Comparison of ENCODE assay signal across 26 mouse cellular contexts in the genomic region with DNA sequence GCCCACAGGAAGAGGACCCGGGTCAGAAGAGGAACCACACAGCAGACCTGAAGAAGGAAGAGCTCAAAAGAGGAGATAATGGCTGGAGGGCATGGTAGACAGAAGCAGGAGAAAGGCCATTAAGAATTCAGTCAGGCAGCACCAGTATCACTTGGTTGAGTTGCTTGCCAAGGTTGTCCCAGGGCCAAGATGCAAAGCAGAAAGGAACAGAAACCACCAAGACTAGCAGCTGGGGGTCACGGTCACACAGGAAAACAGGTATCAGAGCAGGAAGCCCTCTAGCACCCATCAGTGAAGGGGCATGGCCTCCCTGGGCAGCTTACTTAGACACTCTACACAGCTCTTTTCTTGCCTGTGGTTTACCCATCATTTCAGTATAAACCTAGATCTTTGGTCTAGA. TPM values are rescaled to one million over a fixed set of nuclear protein-coding genes. Genes with fewer than 3 reads are reported as not detected.
DNase-seq lines count a peak whose midpoint lies in the region; ATAC-seq and TF ChIP-seq lines count a peak whose summit lies in the region.
"Had no signal": no experiment of that assay in that cellular context is flagged by ENCODE, and none has a peak within 500 bp of the region (broad histone marks: within the 10 kb centered on the region; RNA-seq: fewer than 3 reads in every experiment).

No protein-coding gene starts in this region.

- ATAC-seq in forebrain, embryonic 15.5 days (replicated peaks) = no peak
- ATAC-seq: forebrain, postnatal 0 days; hindbrain, postnatal 0 days; intestine, embryonic 15.5 days; liver, embryonic 12.5 days; lung, postnatal 0 days; Patski had no signal

- H3K4me3 ChIP-seq in left cerebral cortex, adult 2 months = no peak overlapping the region
- peak overlapping the region in 1 of 2 experiments; percentile 10; a peak in 1 of 4 replicates for H3K4me3 ChIP-seq in MEL (ENCODE audit: control insufficient read depth in 1 of 2, insufficient read depth in 1 of 2, low read depth in 2 of 2, low read length in 2 of 2)
- no peak overlapping the region for H3K4me3 ChIP-seq in spleen, adult 2 months (ENCODE audit: extremely low read depth, insufficient read depth, insufficient read length)
- H3K4me3 ChIP-seq in forebrain, embryonic 15.5 days = no peak overlapping the region
- H3K4me3 ChIP-seq: embryonic facial prominence, embryonic 13.5 days; forebrain, embryonic 10.5 days; intestine, embryonic 15.5 days; limb, embryonic 13.5 days; liver, embryonic 12.5 days had no signal

- no peaks in the 10 kb centered on the region for H3K79me2 ChIP-seq in MEL (ENCODE audit: control insufficient read depth, insufficient read depth, low read length, poor library complexity)

- peaks cover 0 to 7% of the 10 kb centered on the region in 2 experiments; a peak in 2 of 4 replicates for H3K4me1 ChIP-seq in MEL (ENCODE audit: control insufficient read depth in 1 of 2, insufficient read depth in 2 of 2, low read length in 2 of 2)
- H3K4me1 ChIP-seq in spleen, adult 2 months (ENCODE audit: control insufficient read depth, insufficient read depth, insufficient read length) = peaks cover 8% of the 10 kb centered on the region; the same call in 1 of the 2 replicates
- H3K4me1 ChIP-seq in forebrain, embryonic 15.5 days = no peaks in the 10 kb centered on the region
- H3K4me1 ChIP-seq: embryonic facial prominence, embryonic 13.5 days; forebrain, embryonic 10.5 days; intestine, embryonic 15.5 days; limb, embryonic 13.5 days; liver, embryonic 12.5 days had no signal

- TF ChIP-seq EP300 in MEL (IDR thresholded peaks at IDR 0.05; ENCODE audit: low read depth in 1 of 2, low read length in 2 of 2) = no peak

- H3K9ac ChIP-seq in MEL (ENCODE audit: control insufficient read depth, low read depth, low read length, poor library complexity, severe bottlenecking) = no peak overlapping the region
- H3K9ac ChIP-seq in forebrain, embryonic 15.5 days (replicated peaks) = no peak overlapping the region
- H3K9ac ChIP-seq: embryonic facial prominence, embryonic 13.5 days; forebrain, postnatal 0 days; intestine, embryonic 15.5 days; limb, embryonic 13.5 days; liver, embryonic 12.5 days had no signal

- peaks cover 2 to 3% of the 10 kb centered on the region in 2 experiments; a peak in 2 of 4 replicates for H3K27me3 ChIP-seq in MEL (ENCODE audit: control insufficient read depth in 1 of 2, insufficient read depth in 2 of 2, low read length in 2 of 2)
- H3K27me3 ChIP-seq in spleen, adult 2 months (ENCODE audit: control insufficient read depth, insufficient read depth, low read length) = no peaks in the 10 kb centered on the region
- H3K27me3 ChIP-seq in forebrain, embryonic 15.5 days = no peaks in the 10 kb centered on the region
- H3K27me3 ChIP-seq: embryonic facial prominence, embryonic 13.5 days; intestine, embryonic 15.5 days; limb, embryonic 13.5 days; liver, embryonic 12.5 days had no signal

- no peak overlapping the region for H3K4me2 ChIP-seq in forebrain, embryonic 15.5 days (replicated peaks)
- H3K4me2 ChIP-seq: embryonic facial prominence, embryonic 13.5 days; intestine, embryonic 15.5 days; limb, embryonic 13.5 days; liver, embryonic 12.5 days had no signal

- TF ChIP-seq RAD21 in MEL (IDR thresholded peaks at IDR 0.05; ENCODE audit: low read depth, low read length) = peak; percentile 15; the same call in 1 of the 2 replicates

- intact Hi-C loops in left cerebral cortex, postnatal 4 days (cut with DNase I) = no loop called here
- intact Hi-C loops in left cerebral cortex, adult 2 months (cut with DNase I) = no loop called here

- H3K27ac ChIP-seq in left cerebral cortex, adult 2 months = no peak overlapping the region
- no peak overlapping the region for H3K27ac ChIP-seq in MEL (ENCODE audit: control insufficient read depth, low read depth, low read length)
- H3K27ac ChIP-seq in spleen, adult 2 months (ENCODE audit: insufficient read depth, low read length) = peak overlapping the region; percentile 66
- no peak overlapping the region for H3K27ac ChIP-seq in forebrain, embryonic 15.5 days (replicated peaks)
- H3K27ac ChIP-seq: embryonic facial prominence, embryonic 13.5 days; forebrain, embryonic 10.5 days; hindbrain, postnatal 0 days; intestine, embryonic 15.5 days; limb, embryonic 13.5 days; liver, embryonic 12.5 days had no signal

- 17% methylated on average over 2 of the region's 2 CpGs for WGBS in spleen, adult 2 months
- 83% methylated on average over 2 of the region's 2 CpGs for WGBS in forebrain, embryonic 15.5 days

- H3K36me3 ChIP-seq in MEL (ENCODE audit: control insufficient read depth in 1 of 2, insufficient read depth in 2 of 2, low read length in 2 of 2) = peaks cover 0 to 5% of the 10 kb centered on the region in 2 experiments; a peak in 2 of 4 replicates
- no peaks in the 10 kb centered on the region for H3K36me3 ChIP-seq in spleen, adult 2 months (ENCODE audit: control insufficient read depth, insufficient read depth, low read length)
- no peaks in the 10 kb centered on the region for H3K36me3 ChIP-seq in forebrain, embryonic 15.5 days
- H3K36me3 ChIP-seq: embryonic facial prominence, embryonic 13.5 days; forebrain, embryonic 10.5 days; intestine, embryonic 15.5 days; limb, embryonic 13.5 days; liver, embryonic 12.5 days had no signal

- no peak for TF ChIP-seq POLR2A in MEL (IDR thresholded peaks at IDR 0.05; ENCODE audit: control insufficient read depth in 1 of 2, insufficient read depth in 1 of 2, low read depth in 1 of 2, low read length in 2 of 2, poor library complexity in 1 of 2)
- TF ChIP-seq POLR2A in spleen, adult 2 months (IDR thresholded peaks at IDR 0.05; ENCODE audit: low read depth, low read length) = no peak

- no peaks in the 10 kb centered on the region for H3K9me3 ChIP-seq in MEL (replicated peaks; ENCODE audit: insufficient read depth, low read length)
- no peaks in the 10 kb centered on the region for H3K9me3 ChIP-seq in forebrain, embryonic 15.5 days
- H3K9me3 ChIP-seq: embryonic facial prominence, embryonic 13.5 days; forebrain, embryonic 10.5 days; intestine, embryonic 15.5 days; limb, embryonic 13.5 days; liver, embryonic 12.5 days had no signal

- no peak for TF ChIP-seq CTCF in left cerebral cortex, adult 2 months (IDR thresholded peaks at IDR 0.05)
- no peak for TF ChIP-seq CTCF in MEL (IDR thresholded peaks at IDR 0.05 in 2 of 3, conservative IDR thresholded peaks at IDR 0.05 in 1 of 3; ENCODE audit: control insufficient read depth in 1 of 3, insufficient read depth in 1 of 3, low read depth in 2 of 3, low read length in 3 of 3, poor library complexity in 1 of 3, severe bottlenecking in 1 of 3)
- no peak for TF ChIP-seq CTCF in spleen, adult 2 months (IDR thresholded peaks at IDR 0.05; ENCODE audit: extremely low read depth, insufficient read depth, insufficient read length, insufficient replicate concordance)

- DNase-seq in left cerebral cortex, postnatal 4 days = peak; percentile 21
- DNase-seq in left cerebral cortex, adult 2 months (ENCODE audit: extremely low spot score in 1 of 2, low spot score in 2 of 2) = no peak
- DNase-seq in A20 (ENCODE audit: low read depth, low spot score) = peak; percentile 86
- peak; percentile 35 for DNase-seq in MEL (ENCODE audit: low read depth, low spot score)
- peak in 1 of 2 experiments; percentile 42 for DNase-seq in spleen, adult 2 months (ENCODE audit: low read depth in 1 of 2, low spot score in 2 of 2)
- DNase-seq in layer of hippocampus, adult 18-20 months (ENCODE audit: low spot score in 2 of 2) = no peak
- DNase-seq: adrenal gland, postnatal 10 days; cerebellum, adult 11 months; cerebellum, adult 9-11 months; forebrain, postnatal 0 days; kidney, adult 2 months; kidney, postnatal 10 days; lung, adult 18-20 months; lung, postnatal 4 days; midbrain, embryonic 14.5 days; thymus, adult 2 months; thymus, postnatal 4 days had no signal

TF ChIP-seq in MEL, 35 proteins besides CTCF, POLR2A, EP300 and RAD21:
- no peak for TF ChIP-seq MAX (IDR thresholded peaks at IDR 0.05; ENCODE audit: low read length)
- no peak for TF ChIP-seq HCFC1 (IDR thresholded peaks at IDR 0.05; ENCODE audit: low read depth, low read length)
- TF ChIP-seq GABPA (IDR thresholded peaks at IDR 0.05; ENCODE audit: low read depth, low read length) = no peak
- no peak for TF ChIP-seq ETS1 (IDR thresholded peaks at IDR 0.05; ENCODE audit: low read depth, low read length)
- TF ChIP-seq BHLHE40 (IDR thresholded peaks at IDR 0.05; ENCODE audit: borderline replicate concordance, low read depth, low read length) = no peak
- TF ChIP-seq SIN3A (IDR thresholded peaks at IDR 0.05; ENCODE audit: low read length) = no peak
- TF ChIP-seq ZC3H11A (IDR thresholded peaks at IDR 0.05; ENCODE audit: low read depth, low read length) = no peak; the same call in 1 of the 2 replicates
- no peak for TF ChIP-seq NRF1 (IDR thresholded peaks at IDR 0.05; ENCODE audit: insufficient read depth, low read depth, low read length, poor library complexity, severe bottlenecking)

RNA-seq across cellular contexts. Expression of a gene that starts 9.8 kb away (rescaled TPM):
- 10 to 100 TPM; 49.7 to 51.4 TPM for total RNA-seq in left cerebral cortex, postnatal 4 days (2021)
- 10 to 100 TPM; 40.0 to 46.1 TPM for total RNA-seq in left cerebral cortex, adult 2 months (2021)
- total RNA-seq in MEL (2012; rRNA removed) = 25.6 and 28.9 TPM in 2 replicates
- polyA plus RNA-seq in MEL (2012; ENCODE audit: insufficient read depth in 1 of 2, insufficient read length in 2 of 2, low read depth in 1 of 2, low replicate concordance in 2 of 2, missing spikeins in 1 of 2) = 10 to 100 TPM in 1 of 2 experiments, not detected in 1; 31.0 TPM
- polyA plus RNA-seq in spleen, adult 2 months (2012; rRNA removed) = 7.4 and 7.8 TPM in 2 replicates
- polyA plus RNA-seq in forebrain, embryonic 15.5 days (2015; fragmentation: Nextera tagmentation; extraction: Ambion mirVana) = 39.4 and 42.8 TPM in 2 replicates
- 10 to 100 TPM; 35.8 to 40.6 TPM for total RNA-seq in layer of hippocampus, adult 18-20 months (2021)

Comparison
In these comparisons a context has a peak if more than half of its experiments do, and no peak if none do; other contexts are left out.
1. DNase-seq: peak in left cerebral cortex, postnatal 4 days (single experiment), A20 (single experiment) and MEL (single experiment); none in left cerebral cortex, adult 2 months (0 of 2) and layer of hippocampus, adult 18-20 months (0 of 2).